Mouse (Mus musculus) embryo, embryonic 9.5 days (tissue): ENCODE results near the gene Cmtm1.
A peak's percentile ranks its signal among the peaks of the same experiment; 100 is the strongest.
"Not testable (repeated sequence)": the region's sequence is repeated elsewhere in the genome, so short reads cannot be mapped to it uniquely, and the experiment has no call there.

ENCODE experiments used
- DNase-seq: peaks from one replicate; pipeline ENCODE4 v3.0.0-alpha.2; 2017; ENCODE audit errors: extremely low spot score

The Cmtm1 gene

GRCm38 (mm10) chr8:104309441-104310155 is at the start of gene Cmtm1, which contains the start of gene Gm45711:
Gene Cmtm1, minus strand, starts transcription at chr8:104310145.
Gene Gm45711, minus strand, starts transcription at chr8:104310081.
- DNase-seq = not testable (repeated sequence)

GRCm38 (mm10) chr8:104358637-104359036 is 48.7 kb upstream of the Cmtm1 start:
- DNase-seq = no peak

GRCm38 (mm10) chr8:104354504-104354903 is 44.6 kb upstream of the Cmtm1 start:
- no peak for DNase-seq

- no peak for DNase-seq
Observed at GRCm38 (mm10) chr8:104353186-104353585, 43.2 kb upstream of the Cmtm1 start.

GRCm38 (mm10) chr8:104350047-104350446 is 40.1 kb upstream of the Cmtm1 start:
- DNase-seq = no peak

GRCm38 (mm10) chr8:104348971-104349370 is 39.0 kb upstream of the Cmtm1 start:
- DNase-seq = no peak

- DNase-seq = no peak
Observed at GRCm38 (mm10) chr8:104346706-104347105, 36.8 kb upstream of the Cmtm1 start.

GRCm38 (mm10) chr8:104344622-104345021 is 34.7 kb upstream of the Cmtm1 start:
- DNase-seq = no peak

- peak; percentile 84 for DNase-seq
Observed at GRCm38 (mm10) chr8:104343957-104344356, 34.0 kb upstream of the Cmtm1 start.

- DNase-seq = no peak
Observed at GRCm38 (mm10) chr8:104342426-104342825, 32.5 kb upstream of the Cmtm1 start.

GRCm38 (mm10) chr8:104341678-104342077 is 31.7 kb upstream of the Cmtm1 start:
- no peak for DNase-seq

GRCm38 (mm10) chr8:104341106-104341561 is 31.2 kb upstream of the Cmtm1 start:
- DNase-seq = peak; percentile 80

GRCm38 (mm10) chr8:104340233-104341105 is 30.5 kb upstream of the Cmtm1 start:
- DNase-seq = peak; percentile 85

GRCm38 (mm10) chr8:104339983-104340232 is 30.0 kb upstream of the Cmtm1 start:
- DNase-seq = no peak

- DNase-seq = no peak
Observed at GRCm38 (mm10) chr8:104339229-104339982, 29.5 kb upstream of the Cmtm1 start, which contains the start of gene Cmtm3. Gene Cmtm3, plus strand, starts transcription at chr8:104339410.

GRCm38 (mm10) chr8:104337890-104338289 is 27.9 kb upstream of the Cmtm1 start:
- DNase-seq = no peak

GRCm38 (mm10) chr8:104336806-104337205 is 26.9 kb upstream of the Cmtm1 start:
- no peak for DNase-seq

- no peak for DNase-seq
Observed at GRCm38 (mm10) chr8:104334196-104334595, 24.3 kb upstream of the Cmtm1 start.

- no peak for DNase-seq
Observed at GRCm38 (mm10) chr8:104333786-104334185, 23.8 kb upstream of the Cmtm1 start.

- DNase-seq = no peak
Observed at GRCm38 (mm10) chr8:104332665-104333631, 23.0 kb upstream of the Cmtm1 start.

GRCm38 (mm10) chr8:104321930-104322329 is 12.0 kb upstream of the Cmtm1 start, which contains the start of gene Cmtm2b:
Gene Cmtm2b, plus strand, starts transcription at chr8:104322230.
- not testable (repeated sequence) for DNase-seq
